Mouse (Mus musculus): ENCODE data around the gene Ubl5.

Gene Ubl5

GRCm38 (mm10) chr9:20696107-20696712, 53.5 kb downstream of the Ubl5 start:
- no peak for DNase-seq (ENCODE audit: inconsistent age in 2 of 2, low spot score in 1 of 2)

Data from adrenal gland, adult (tissue).